Mouse (Mus musculus) olfactory bulb, adult 2 months (tissue): ENCODE measurements around the gene Gm4881. TPM values are rescaled to one million over a fixed set of nuclear protein-coding genes. Genes with fewer than 3 reads are reported as not detected.

Source experiments
- H3K27ac ChIP-seq: fragments of 200-500 bp; 2 replicates; pipeline ENCODE4 v1.5.1; 2012; ENCODE audit warnings: low read depth, low read length; ENCODE audit not compliant: insufficient read depth
- H3K4me1 ChIP-seq: fragments of 200-500 bp; 2 replicates; pipeline ENCODE4 v1.6.1; 2012; ENCODE audit warnings: low read length; ENCODE audit not compliant: control insufficient read depth, insufficient read depth
- H3K4me3 ChIP-seq: fragments of 200-500 bp; 2 replicates; pipeline ENCODE4 v1.5.1; 2012; ENCODE audit warnings: mild to moderate bottlenecking, low read depth, low read length, moderate library complexity; ENCODE audit not compliant: insufficient read depth
- CTCF ChIP-seq: fragments of 200-500 bp; IDR thresholded peaks from 2 replicates; pipeline ENCODE4 v1.5.1; 2012; ENCODE audit warnings: low read depth, mild to moderate bottlenecking, low read length, moderate library complexity; ENCODE audit not compliant: insufficient read depth
- POLR2A ChIP-seq: fragments of 200-500 bp; IDR thresholded peaks from 2 replicates; pipeline ENCODE4 v1.6.1; 2012; ENCODE audit warnings: mild to moderate bottlenecking, low read depth, low read length, moderate library complexity; ENCODE audit not compliant: insufficient read depth
- WGBS: fragments of 180-500 bp; shearing (Covaris S2); methylation state at CpG from one replicate; pipeline ENCODE4 v1.1.7; 2018; 5-methylcytosine and 5-hydroxymethylcytosine counted together
- polyA plus RNA-seq: library from polyadenylated mRNA; stranded (reverse); fragments of >200 nt; gene quantifications from 2 replicates; pipeline ENCODE4 v1.2.4, GENCODE M21; 2012; ENCODE audit warnings: low replicate concordance; ENCODE audit not compliant: missing spikeins, insufficient read depth, insufficient read length

The Gm4881 gene
- polyA plus RNA-seq, 1 experiment, result not detected

GRCm38 (mm10) chr7:24891241-24892124, 52.8 kb downstream of the Gm4881 start:
- 79% methylated on average over 3 of the region's 3 CpGs for WGBS
- H3K27ac ChIP-seq, result no peak overlapping the region
- no peak overlapping the region for H3K4me3 ChIP-seq
- TF ChIP-seq CTCF, result no peak
- TF ChIP-seq POLR2A, result no peak
- H3K4me1 ChIP-seq, result peaks cover 2% of the 10 kb centered on the region; the same call in 1 of the 2 replicates

GRCm38 (mm10) chr7:24890281-24891216, 53.7 kb downstream of the Gm4881 start:
- no peak for TF ChIP-seq POLR2A
- TF ChIP-seq CTCF, result peak; percentile 57; the same call in 1 of the 2 replicates
- no peak overlapping the region for H3K27ac ChIP-seq
- H3K4me1 ChIP-seq, result peaks cover 10% of the 10 kb centered on the region
- WGBS, result 26% methylated on average over 10 of the region's 10 CpGs
- H3K4me3 ChIP-seq, result no peak overlapping the region

- no peak for TF ChIP-seq POLR2A
- TF ChIP-seq CTCF, result no peak
- Histone ChIP-seq H3K27ac (no peak overlapping the region), H3K4me3 (no peak overlapping the region), H3K4me1 (peaks cover 10% of the 10 kb centered on the region)
- WGBS, result 79% methylated on average over 6 of the region's 6 CpGs
Measured at GRCm38 (mm10) chr7:24889431-24890220, 54.7 kb downstream of the Gm4881 start.

- TF ChIP-seq POLR2A (no peak), CTCF (no peak)
- no peak overlapping the region for H3K27ac ChIP-seq
- H3K4me1 ChIP-seq, result peaks cover 12% of the 10 kb centered on the region
- 30% methylated on average over 4 of the region's 4 CpGs for WGBS
- H3K4me3 ChIP-seq, result no peak overlapping the region
Measured at GRCm38 (mm10) chr7:24887096-24887495, 57.2 kb downstream of the Gm4881 start.

- WGBS, result 41% methylated on average over 4 of the region's 4 CpGs
- Histone ChIP-seq H3K27ac (no peak overlapping the region), H3K4me3 (peak overlapping the region; percentile 0; the same call in 1 of the 2 replicates), H3K4me1 (peaks cover 12% of the 10 kb centered on the region)
- TF ChIP-seq CTCF (no peak), POLR2A (no peak)
Measured at GRCm38 (mm10) chr7:24886308-24886633, 58.0 kb downstream of the Gm4881 start.

DNA sequence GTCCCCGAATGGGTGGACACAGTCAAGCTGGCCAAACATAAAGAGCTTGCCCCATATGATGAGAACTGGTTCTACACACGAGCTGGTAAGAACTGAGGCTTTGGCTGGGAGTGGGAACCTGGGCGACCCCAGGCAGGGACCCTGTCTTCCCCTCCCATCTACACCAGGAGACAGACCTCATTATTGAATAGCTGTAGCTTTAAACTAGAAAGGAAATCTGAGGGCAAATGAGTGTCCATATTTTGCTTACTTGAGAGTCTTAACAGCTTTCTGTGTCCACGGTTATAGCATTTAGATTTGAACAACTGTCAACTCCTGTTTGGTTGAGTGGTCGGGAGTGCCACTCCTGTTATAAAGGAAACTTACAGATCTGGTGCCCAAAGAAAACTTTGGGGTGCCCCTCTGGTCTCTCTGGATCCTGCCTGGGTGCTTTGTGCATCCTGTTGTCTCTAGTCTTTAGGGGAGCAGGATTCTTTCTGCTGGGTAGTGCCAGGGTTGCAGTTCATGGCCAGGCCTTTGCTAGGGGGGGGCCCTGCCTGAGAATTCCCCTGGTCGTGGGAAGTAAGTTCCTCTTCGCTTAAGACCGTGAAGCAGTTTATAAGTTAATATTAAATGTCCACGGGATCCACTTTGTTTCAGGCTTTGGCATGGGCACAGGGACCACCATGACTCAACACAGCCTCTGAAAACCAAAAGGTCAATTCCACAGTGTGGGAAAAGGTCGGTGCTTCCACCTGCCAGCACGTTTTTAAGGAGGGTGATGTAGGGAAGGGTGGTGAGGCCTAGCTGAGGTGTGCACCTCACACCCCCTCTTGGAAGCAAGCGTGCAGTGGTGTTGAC, 58.6 kb downstream of the Gm4881 start:
- 23% methylated on average over 12 of the region's 12 CpGs for WGBS
- Histone ChIP-seq H3K27ac (no peak overlapping the region), H3K4me1 (peaks cover 12% of the 10 kb centered on the region), H3K4me3 (peak overlapping the region; percentile 71)
- TF ChIP-seq POLR2A, result no peak
- TF ChIP-seq CTCF, result no peak

GRCm38 (mm10) chr7:24884693-24885291, 59.5 kb downstream of the Gm4881 start:
- Histone ChIP-seq H3K4me1 (peaks cover 12% of the 10 kb centered on the region), H3K4me3 (peak overlapping the region; percentile 71), H3K27ac (peak overlapping the region; percentile 29)
- WGBS, result under 1% methylated on average over 47 of the region's 47 CpGs
- TF ChIP-seq CTCF, result no peak
- TF ChIP-seq POLR2A, result no peak
